In genomic region chr1:19178742-19179397, GRCm38 (mm10) we compare ENCODE assay signal across 8 mouse cellular contexts. TPM values are rescaled to one million over a fixed set of nuclear protein-coding genes. Genes with fewer than 3 reads are reported as not detected.
A peak's percentile ranks its signal among the peaks of the same experiment; 100 is the strongest.
DNase-seq lines count a peak whose midpoint lies in the region; ATAC-seq and TF ChIP-seq lines count a peak whose summit lies in the region.

No protein-coding gene starts in this region.

- peak; percentile 39 for TF ChIP-seq CTCF in liver, adult 2 months (IDR thresholded peaks at IDR 0.05; ENCODE audit: low read depth, low read length)
- peak; percentile 79 for TF ChIP-seq CTCF in stomach, postnatal 0 days (IDR thresholded peaks at IDR 0.05; ENCODE audit: low read depth)

- no peak overlapping the region for H3K9ac ChIP-seq in liver, adult 2 months (ENCODE audit: low read depth, low read length)
- H3K9ac ChIP-seq in liver, embryonic 11.5 days (ENCODE audit: low read depth, low read length): no peak overlapping the region
- H3K9ac ChIP-seq in stomach, postnatal 0 days (ENCODE audit: low read length): no peak overlapping the region

- ATAC-seq in CD4-positive, CD25-positive, alpha-beta regulatory T cell, adult 4 months: no peak
- no peak for ATAC-seq in liver, embryonic 11.5 days (replicated peaks; ENCODE audit: low FRiP score)
- ATAC-seq in stomach, postnatal 0 days (ENCODE audit: low FRiP score, low TSS enrichment): no peak

- H3K4me2 ChIP-seq in liver, embryonic 11.5 days: no peak overlapping the region
- no peak overlapping the region for H3K4me2 ChIP-seq in stomach, postnatal 0 days (replicated peaks; ENCODE audit: low read depth)

- H3K4me1 ChIP-seq in liver, adult 2 months (ENCODE audit: control insufficient read depth, insufficient read depth, low read length): no peaks in the 10 kb centered on the region
- H3K4me1 ChIP-seq in liver, embryonic 11.5 days (replicated peaks; ENCODE audit: control insufficient read depth, insufficient read depth, low read length): no peaks in the 10 kb centered on the region
- H3K4me1 ChIP-seq in stomach, postnatal 0 days (replicated peaks; ENCODE audit: control insufficient read depth, insufficient read depth): no peaks in the 10 kb centered on the region

- WGBS in liver, adult 2 months: 4% methylated on average over 4 of the region's 4 CpGs
- WGBS in liver, embryonic 11.5 days: 7% methylated on average over 4 of the region's 4 CpGs
- 5% methylated on average over 4 of the region's 4 CpGs for WGBS in stomach, postnatal 0 days

- H3K4me3 ChIP-seq in liver, adult 2 months (ENCODE audit: insufficient read depth, low read depth, low read length): no peak overlapping the region
- no peak overlapping the region for H3K4me3 ChIP-seq in liver, embryonic 11.5 days (ENCODE audit: low read depth, low read length)
- H3K4me3 ChIP-seq in stomach, postnatal 0 days (ENCODE audit: low read depth, low read length): no peak overlapping the region

- no peak for TF ChIP-seq POLR2A in liver, adult 2 months (IDR thresholded peaks at IDR 0.05; ENCODE audit: extremely low read depth, insufficient read depth, low read length)

- no peak for TF ChIP-seq EP300 in stomach, postnatal 0 days (optimal IDR thresholded peaks at IDR 0.05)

- H3K27me3 ChIP-seq in liver, adult 2 months (ENCODE audit: control insufficient read depth, insufficient read depth, low read length): no peaks in the 10 kb centered on the region
- no peaks in the 10 kb centered on the region for H3K27me3 ChIP-seq in liver, embryonic 11.5 days (replicated peaks; ENCODE audit: control insufficient read depth, insufficient read depth, low read length)
- no peaks in the 10 kb centered on the region for H3K27me3 ChIP-seq in stomach, postnatal 0 days (ENCODE audit: control insufficient read depth, insufficient read depth, low read length)

- no peaks in the 10 kb centered on the region for H3K36me3 ChIP-seq in liver, adult 2 months (ENCODE audit: control insufficient read depth, insufficient read depth, low read length)
- no peaks in the 10 kb centered on the region for H3K36me3 ChIP-seq in liver, embryonic 11.5 days (ENCODE audit: control insufficient read depth, insufficient read depth, low read length)
- H3K36me3 ChIP-seq in stomach, postnatal 0 days (ENCODE audit: control insufficient read depth, insufficient read depth, low read length): no peaks in the 10 kb centered on the region

- no peak overlapping the region for H3K27ac ChIP-seq in liver, adult 2 months (replicated peaks; ENCODE audit: insufficient read depth, low read depth, low read length)
- no peak overlapping the region for H3K27ac ChIP-seq in liver, embryonic 11.5 days (ENCODE audit: low read depth, low read length)
- H3K27ac ChIP-seq in stomach, postnatal 0 days (replicated peaks): no peak overlapping the region

- H3K9me3 ChIP-seq in liver, embryonic 11.5 days (ENCODE audit: control insufficient read depth, low read length): no peaks in the 10 kb centered on the region
- H3K9me3 ChIP-seq in stomach, postnatal 0 days (ENCODE audit: control insufficient read depth, low read length): no peaks in the 10 kb centered on the region

- H3K79me2 ChIP-seq in liver, adult 2 months (ENCODE audit: control insufficient read depth, insufficient read depth, low read length): no peaks in the 10 kb centered on the region

- peak; percentile 5 for DNase-seq in CD4-positive, CD25-positive, alpha-beta regulatory T cell, adult 2 months (ENCODE audit: low read depth, low spot score)
- peak; percentile 47 for DNase-seq in liver, adult 2 months (ENCODE audit: extremely low read depth, low read depth, low spot score)
- no peak for DNase-seq in liver, embryonic 11.5 days (ENCODE audit: low spot score)
- DNase-seq in c-Kit-positive CD71-negative TER-119-negative erythroid progenitor cells, embryonic 14.5 days (ENCODE audit: low read depth): peak; percentile 5
- DNase-seq in kidney, postnatal 14 days: peak; percentile 14
- DNase-seq in stomach, postnatal 0 days (ENCODE audit: low spot score): no peak
- DNase-seq in yolk sac, embryonic 10.5 days (ENCODE audit: low spot score): no peak

RNA-seq across cellular contexts. Expression of gene Tfap2b, which starts 29.8 kb away (rescaled TPM):
- under 1 TPM in 1 of 2 experiments, not detected in 1; 0.10 TPM for polyA plus RNA-seq in CD4-positive, CD25-positive, alpha-beta regulatory T cell, adult 4 months (2017; shearing (Covaris generic))
- not detected in 2 replicates for total RNA-seq in liver, adult 2 months (2014; rRNA removed)
- 0.01 TPM in 1 of 2 replicates, not detected in the other for polyA plus RNA-seq in liver, adult 2 months (2012; rRNA removed)
- 0.32 and 1.1 TPM in 2 replicates for polyA plus RNA-seq in liver, embryonic 11.5 days (2014; fragmentation: Nextera tagmentation; extraction: Ambion mirVana)
- polyA plus RNA-seq in stomach, postnatal 0 days (2015; fragmentation: Nextera tagmentation; extraction: Ambion mirVana): 0.12 TPM in 1 of 2 replicates, not detected in the other

Comparison
In these comparisons a context has a peak if more than half of its experiments do, and no peak if none do; other contexts are left out.
1. DNase-seq: peak in CD4-positive, CD25-positive, alpha-beta regulatory T cell, adult 2 months (single experiment), liver, adult 2 months (single experiment), c-Kit-positive CD71-negative TER-119-negative erythroid progenitor cells, embryonic 14.5 days (single experiment) and kidney, postnatal 14 days (single experiment); none in liver, embryonic 11.5 days (single experiment), stomach, postnatal 0 days (single experiment) and yolk sac, embryonic 10.5 days (single experiment).